Mouse (Mus musculus): ENCODE measurements around the gene Pced1b.

GRCm38 (mm10) chr15:97394561-97394960, 147.7 kb downstream of the Pced1b start:
- TF ChIP-seq EP300 (IDR thresholded peaks at IDR 0.05; ENCODE audit: low read depth in 1 of 2, low read length in 2 of 2), result no peak
- no peak for TF ChIP-seq POLR2A (IDR thresholded peaks at IDR 0.05; ENCODE audit: control insufficient read depth in 1 of 2, insufficient read depth in 1 of 2, low read depth in 1 of 2, low read length in 2 of 2, poor library complexity in 1 of 2)
- no peak for TF ChIP-seq ZMIZ1 (IDR thresholded peaks at IDR 0.05; ENCODE audit: low read depth, low read length)
- no peak for TF ChIP-seq RCOR1 (IDR thresholded peaks at IDR 0.05; ENCODE audit: low read depth, low read length)
- TF ChIP-seq GABPA (IDR thresholded peaks at IDR 0.05; ENCODE audit: low read depth, low read length), result no peak
- TF ChIP-seq CTCF (IDR thresholded peaks at IDR 0.05 in 2 of 3, conservative IDR thresholded peaks at IDR 0.05 in 1 of 3; ENCODE audit: control insufficient read depth in 1 of 3, insufficient read depth in 1 of 3, low read depth in 2 of 3, low read length in 3 of 3, poor library complexity in 1 of 3, severe bottlenecking in 1 of 3), result no peak
